Mouse (Mus musculus) hindbrain, embryonic 13.5 days (tissue): ENCODE measurements at regions not wholly inside any gene's neighbourhood (a gene's known extent, or its start where the extent isn't known, plus 50 kb on each side); places are given as distances from the start of the nearest gene placed in this dataset.

Experiments
- ATAC-seq: fragments of 200-750 bp; cut with Nextera tagmentation; 2 replicates; pipeline ENCODE4 v1.8.0; 2017; ENCODE audit warnings: moderate TSS enrichment; ENCODE audit not compliant: low FRiP score
- H3K27ac ChIP-seq: fragments of 300-500 bp; sonication (generic); 2 replicates; pipeline ENCODE4 v1.5.1; 2015; ENCODE audit warnings: inconsistent platforms, mild to moderate bottlenecking, moderate library complexity
- H3K27me3 ChIP-seq: fragments of 300-500 bp; sonication (generic); 2 replicates; pipeline ENCODE4 v1.6.1; 2015; ENCODE audit warnings: mild to moderate bottlenecking, inconsistent platforms
- H3K36me3 ChIP-seq: fragments of 300-500 bp; sonication (generic); 2 replicates; pipeline ENCODE4 v1.6.1; 2015; ENCODE audit warnings: mild to moderate bottlenecking, inconsistent platforms
- H3K4me1 ChIP-seq: fragments of 300-500 bp; sonication (generic); replicated peaks from 2 replicates; pipeline ENCODE4 v1.6.1; 2015; ENCODE audit warnings: inconsistent platforms
- H3K4me2 ChIP-seq: fragments of 300-500 bp; sonication (generic); 2 replicates; pipeline ENCODE4 v1.6.1; 2015; ENCODE audit warnings: inconsistent platforms, mild to moderate bottlenecking, moderate library complexity
- H3K4me3 ChIP-seq: fragments of 300-500 bp; sonication (generic); 2 replicates; pipeline ENCODE4 v1.5.1; 2015; ENCODE audit warnings: mild to moderate bottlenecking, inconsistent platforms
- H3K9ac ChIP-seq: fragments of 300-500 bp; sonication (generic); 2 replicates; pipeline ENCODE4 v1.6.1; 2015; ENCODE audit warnings: mild to moderate bottlenecking, inconsistent platforms
- H3K9me3 ChIP-seq: fragments of 300-500 bp; sonication (generic); 2 replicates; pipeline ENCODE4 v1.6.1; 2016; ENCODE audit warnings: inconsistent platforms
- WGBS: fragments of 180-500 bp; shearing (Covaris S2); methylation state at CpG from one replicate; pipeline ENCODE4 v1.1.7; 2015; 5-methylcytosine and 5-hydroxymethylcytosine counted together

GRCm38 (mm10) chr7:67836117-67836949 lies 76.8 kb upstream of the Synm start:
- H3K9me3 ChIP-seq, result no peaks in the 10 kb centered on the region
- no peak for ATAC-seq
- H3K36me3 ChIP-seq, result no peaks in the 10 kb centered on the region
- no peak overlapping the region for H3K9ac ChIP-seq
- no peak overlapping the region for H3K27ac ChIP-seq
- H3K4me1 ChIP-seq, result no peaks in the 10 kb centered on the region; the same call in 1 of the 2 replicates
- no peak overlapping the region for H3K4me3 ChIP-seq
- no peaks in the 10 kb centered on the region for H3K27me3 ChIP-seq
- H3K4me2 ChIP-seq, result no peak overlapping the region
- 85% methylated on average over 18 of the region's 18 CpGs for WGBS

- Histone ChIP-seq H3K4me2 (no peak overlapping the region), H3K4me3 (no peak overlapping the region), H3K9ac (no peak overlapping the region), H3K36me3 (no peaks in the 10 kb centered on the region), H3K9me3 (no peaks in the 10 kb centered on the region), H3K27me3 (no peaks in the 10 kb centered on the region), H3K4me1 (no peaks in the 10 kb centered on the region; the same call in 1 of the 2 replicates), H3K27ac (no peak overlapping the region)
- 90% methylated on average over 2 of the region's 2 CpGs for WGBS
- ATAC-seq, result no peak
These were observed 72.2 kb upstream of the Synm start for GRCm38 (mm10) chr7:67831738-67832137.

GRCm38 (mm10) chr7:67827386-67827785 lies 67.8 kb upstream of the Synm start:
- Histone ChIP-seq H3K9ac (no peak overlapping the region), H3K4me3 (no peak overlapping the region), H3K27me3 (no peaks in the 10 kb centered on the region), H3K36me3 (no peaks in the 10 kb centered on the region), H3K4me1 (no peaks in the 10 kb centered on the region), H3K9me3 (no peaks in the 10 kb centered on the region), H3K27ac (no peak overlapping the region), H3K4me2 (no peak overlapping the region)
- ATAC-seq, result no peak
- 67% methylated on average over 12 of the region's 12 CpGs for WGBS

GRCm38 (mm10) chr7:67826936-67827335 lies 67.4 kb upstream of the Synm start:
- H3K9me3 ChIP-seq, result no peaks in the 10 kb centered on the region
- no peak for ATAC-seq
- no peaks in the 10 kb centered on the region for H3K27me3 ChIP-seq
- WGBS, result 78% methylated on average over 13 of the region's 13 CpGs
- no peak overlapping the region for H3K4me3 ChIP-seq
- H3K9ac ChIP-seq, result no peak overlapping the region
- H3K4me2 ChIP-seq, result no peak overlapping the region
- H3K36me3 ChIP-seq, result no peaks in the 10 kb centered on the region
- H3K4me1 ChIP-seq, result no peaks in the 10 kb centered on the region
- H3K27ac ChIP-seq, result no peak overlapping the region

GRCm38 (mm10) chr7:67826368-67826767 lies 66.8 kb upstream of the Synm start:
- H3K9me3 ChIP-seq, result no peaks in the 10 kb centered on the region
- no peaks in the 10 kb centered on the region for H3K4me1 ChIP-seq
- H3K36me3 ChIP-seq, result no peaks in the 10 kb centered on the region
- no peak for ATAC-seq
- WGBS, result 86% methylated on average over 6 of the region's 6 CpGs
- no peak overlapping the region for H3K27ac ChIP-seq
- no peaks in the 10 kb centered on the region for H3K27me3 ChIP-seq
- no peak overlapping the region for H3K4me3 ChIP-seq
- no peak overlapping the region for H3K4me2 ChIP-seq
- H3K9ac ChIP-seq, result no peak overlapping the region

- Histone ChIP-seq H3K9ac (no peak overlapping the region), H3K4me1 (no peaks in the 10 kb centered on the region), H3K36me3 (no peaks in the 10 kb centered on the region), H3K27me3 (no peaks in the 10 kb centered on the region), H3K4me2 (no peak overlapping the region), H3K4me3 (no peak overlapping the region), H3K9me3 (no peaks in the 10 kb centered on the region), H3K27ac (no peak overlapping the region)
- WGBS, result 86% methylated on average over 7 of the region's 7 CpGs
- no peak for ATAC-seq
These were observed 66.2 kb upstream of the Synm start for GRCm38 (mm10) chr7:67825636-67826280.

- Histone ChIP-seq H3K9me3 (no peaks in the 10 kb centered on the region), H3K4me1 (no peaks in the 10 kb centered on the region), H3K36me3 (no peaks in the 10 kb centered on the region), H3K4me2 (no peak overlapping the region), H3K27me3 (no peaks in the 10 kb centered on the region), H3K27ac (no peak overlapping the region), H3K4me3 (no peak overlapping the region), H3K9ac (no peak overlapping the region)
- ATAC-seq, result no peak
- WGBS, result 61% methylated on average over 8 of the region's 8 CpGs
These were observed 64.6 kb upstream of the Synm start for GRCm38 (mm10) chr7:67823943-67824645.

- Histone ChIP-seq H3K4me3 (no peak overlapping the region), H3K27me3 (no peaks in the 10 kb centered on the region), H3K36me3 (no peaks in the 10 kb centered on the region), H3K9ac (no peak overlapping the region), H3K9me3 (no peaks in the 10 kb centered on the region), H3K4me1 (no peaks in the 10 kb centered on the region), H3K27ac (no peak overlapping the region), H3K4me2 (no peak overlapping the region)
- WGBS, result 98% methylated on average over 5 of the region's 5 CpGs
- no peak for ATAC-seq
These were observed 60.0 kb upstream of the Synm start for GRCm38 (mm10) chr7:67819551-67819950.

GRCm38 (mm10) chr7:67817556-67817955 lies 58.0 kb upstream of the Synm start:
- Histone ChIP-seq H3K27ac (no peak overlapping the region), H3K4me2 (no peak overlapping the region), H3K36me3 (no peaks in the 10 kb centered on the region), H3K4me1 (no peaks in the 10 kb centered on the region), H3K9ac (no peak overlapping the region), H3K4me3 (no peak overlapping the region), H3K9me3 (no peaks in the 10 kb centered on the region), H3K27me3 (no peaks in the 10 kb centered on the region)
- ATAC-seq, result no peak
- 94% methylated on average over 6 of the region's 6 CpGs for WGBS

GRCm38 (mm10) chr7:67814861-67815260 lies 55.3 kb upstream of the Synm start:
- Histone ChIP-seq H3K27ac (no peak overlapping the region), H3K9ac (no peak overlapping the region), H3K9me3 (no peaks in the 10 kb centered on the region), H3K4me3 (no peak overlapping the region), H3K4me2 (no peak overlapping the region), H3K27me3 (no peaks in the 10 kb centered on the region), H3K4me1 (no peaks in the 10 kb centered on the region), H3K36me3 (no peaks in the 10 kb centered on the region)
- no peak for ATAC-seq
- WGBS, result 74% methylated on average over 9 of the region's 9 CpGs
